Mouse (Mus musculus): Measurements from ENCODE around the gene Anxa6. TPM values are rescaled to one million over a fixed set of nuclear protein-coding genes. Genes with fewer than 3 reads are reported as not detected.

The Anxa6 gene
- total and polyA plus RNA-seq, 3 experiments = 115 to 168 (median 162) TPM

GRCm38 (mm10) chr11:54976351-54976750 is 56.9 kb downstream of the Anxa6 start:
- H3K4me3 ChIP-seq (replicated peaks in 1 of 3; ENCODE audit: low read depth in 2 of 3, low read length in 2 of 3, poor library complexity in 1 of 3) = no peak overlapping the region
- TF ChIP-seq GABPA (IDR thresholded peaks at IDR 0.05; ENCODE audit: insufficient replicate concordance, low read depth, low read length) (no peak), E2F4 (IDR thresholded peaks at IDR 0.05; ENCODE audit: insufficient replicate concordance, low read depth, low read length) (no peak), JUN (IDR thresholded peaks at IDR 0.05; ENCODE audit: insufficient read depth, low read depth, low read length) (no peak), EP300 (IDR thresholded peaks at IDR 0.05; ENCODE audit: low read length) (no peak), MAFK (IDR thresholded peaks at IDR 0.05; ENCODE audit: insufficient replicate concordance, low read length) (no peak), MAZ (IDR thresholded peaks at IDR 0.05; ENCODE audit: low read depth, low read length) (no peak), MEF2A (IDR thresholded peaks at IDR 0.05; ENCODE audit: borderline replicate concordance, low read depth, low read length) (no peak), NELFE (IDR thresholded peaks at IDR 0.05; ENCODE audit: low read depth, low read length) (no peak), BHLHE40 (IDR thresholded peaks at IDR 0.05; ENCODE audit: low read depth, low read length) (no peak), USF1 (IDR thresholded peaks at IDR 0.05; ENCODE audit: low read depth, low read length) (no peak), SIN3A (IDR thresholded peaks at IDR 0.05; ENCODE audit: low read length) (no peak), CHD1 (IDR thresholded peaks at IDR 0.05; ENCODE audit: low read depth, low read length) (no peak), KAT2A (IDR thresholded peaks at IDR 0.05; ENCODE audit: insufficient replicate concordance, low read length) (no peak), ETS1 (conservative IDR thresholded peaks at IDR 0.05; ENCODE audit: low read depth, low read length) (no peak)
- no peak overlapping the region for H3K4me2 ChIP-seq (ENCODE audit: insufficient read depth, low read depth, poor library complexity, severe bottlenecking)
- no peak overlapping the region for H3K27ac ChIP-seq (ENCODE audit: insufficient read depth, low read depth)
- H3K27me3 ChIP-seq (replicated peaks) = no peaks in the 10 kb centered on the region
- no peak for DNase-seq (ENCODE audit: extremely low read depth)
- H3K36me3 ChIP-seq (replicated peaks in 1 of 2; ENCODE audit: control insufficient read depth in 1 of 2, insufficient read depth in 1 of 2, low read length in 1 of 2) = peaks cover 26 to 44% of the 10 kb centered on the region in 2 experiments
- H3K4me1 ChIP-seq (ENCODE audit: control insufficient read depth in 1 of 2, insufficient read depth in 2 of 2) = peaks cover 16 to 52% of the 10 kb centered on the region in 2 experiments
- peaks cover 1% of the 10 kb centered on the region for H3K9me3 ChIP-seq (replicated peaks; ENCODE audit: low read length)
- in situ Hi-C loops (cut with MboI; ENCODE audit: low pct_ligation_motif_present, low pct_unique_long_range_greater_than_20kb, low sequenced_read_pairs) = no loop called here
- dilution Hi-C loops (cut with MboI; ENCODE audit: extremely low pct_ligation_motif_present, extremely low pct_unique_long_range_greater_than_20kb, low sequenced_read_pairs) = no loop called here
- no peak overlapping the region for H3K9ac ChIP-seq (ENCODE audit: insufficient read depth, low read depth)
- H3K79me2 ChIP-seq (replicated peaks; ENCODE audit: control insufficient read depth, extremely low read depth, insufficient read depth, poor library complexity, severe bottlenecking) = no peaks in the 10 kb centered on the region

- Histone ChIP-seq H3K36me3 (replicated peaks in 1 of 2; ENCODE audit: control insufficient read depth in 1 of 2, insufficient read depth in 1 of 2, low read length in 1 of 2) (peaks cover 23 to 38% of the 10 kb centered on the region in 2 experiments), H3K27ac (ENCODE audit: insufficient read depth, low read depth) (no peak overlapping the region), H3K79me2 (replicated peaks; ENCODE audit: control insufficient read depth, extremely low read depth, insufficient read depth, poor library complexity, severe bottlenecking) (no peaks in the 10 kb centered on the region), H3K9me3 (replicated peaks; ENCODE audit: low read length) (no peaks in the 10 kb centered on the region), H3K4me2 (ENCODE audit: insufficient read depth, low read depth, poor library complexity, severe bottlenecking) (no peak overlapping the region), H3K9ac (ENCODE audit: insufficient read depth, low read depth) (no peak overlapping the region), H3K4me1 (ENCODE audit: control insufficient read depth in 1 of 2, insufficient read depth in 2 of 2) (peaks cover 16 to 54% of the 10 kb centered on the region in 2 experiments), H3K4me3 (replicated peaks in 1 of 3; ENCODE audit: low read depth in 2 of 3, low read length in 2 of 3, poor library complexity in 1 of 3) (no peak overlapping the region), H3K27me3 (replicated peaks) (no peaks in the 10 kb centered on the region)
- DNase-seq (ENCODE audit: extremely low read depth) = no peak
- in situ Hi-C loops (cut with MboI; ENCODE audit: low pct_ligation_motif_present, low pct_unique_long_range_greater_than_20kb, low sequenced_read_pairs) = no loop called here
- dilution Hi-C loops (cut with MboI; ENCODE audit: extremely low pct_ligation_motif_present, extremely low pct_unique_long_range_greater_than_20kb, low sequenced_read_pairs) = no loop called here
- TF ChIP-seq ZKSCAN1 (IDR thresholded peaks at IDR 0.05; ENCODE audit: borderline replicate concordance, low read depth, low read length) (no peak), SMC3 (IDR thresholded peaks at IDR 0.05; ENCODE audit: low read depth, low read length) (no peak), EP300 (IDR thresholded peaks at IDR 0.05; ENCODE audit: low read length) (peak; percentile 14; the same call in 1 of the 2 replicates), TCF12 (IDR thresholded peaks at IDR 0.05; ENCODE audit: low read depth, low read length) (peak; percentile 49; the same call in 1 of the 2 replicates), ELF1 (IDR thresholded peaks at IDR 0.05; ENCODE audit: low read depth, low read length) (no peak), SIN3A (IDR thresholded peaks at IDR 0.05; ENCODE audit: low read length) (0 out of 2 replicates have a peak, but pooled peaks have one; percentile 15), POLR2AphosphoS2 (IDR thresholded peaks at IDR 0.05; ENCODE audit: low read depth, low read length) (no peak), TBP (conservative IDR thresholded peaks at IDR 0.05; ENCODE audit: low read depth, low read length) (no peak), JUND (conservative IDR thresholded peaks at IDR 0.05; ENCODE audit: low read depth, low read length) (no peak), MAZ (IDR thresholded peaks at IDR 0.05; ENCODE audit: low read depth, low read length) (no peak), MAX (IDR thresholded peaks at IDR 0.05; ENCODE audit: low read length) (no peak), ETS1 (conservative IDR thresholded peaks at IDR 0.05; ENCODE audit: low read depth, low read length) (0 out of 2 replicates have a peak, but pooled peaks have one; percentile 14), E2F4 (IDR thresholded peaks at IDR 0.05; ENCODE audit: insufficient replicate concordance, low read depth, low read length) (no peak), NELFE (IDR thresholded peaks at IDR 0.05; ENCODE audit: low read depth, low read length) (no peak), CHD2 (IDR thresholded peaks at IDR 0.05; ENCODE audit: low read length) (no peak), RAD21 (IDR thresholded peaks at IDR 0.05; ENCODE audit: low read depth, low read length) (no peak), ZNF384 (IDR thresholded peaks at IDR 0.05; ENCODE audit: low read depth, low read length) (no peak), MYC (IDR thresholded peaks at IDR 0.05; ENCODE audit: low read depth, low read length) (no peak), ZC3H11A (IDR thresholded peaks at IDR 0.05; ENCODE audit: low read depth, low read length) (no peak), JUN (IDR thresholded peaks at IDR 0.05; ENCODE audit: insufficient read depth, low read depth, low read length) (no peak), MAFK (IDR thresholded peaks at IDR 0.05; ENCODE audit: insufficient replicate concordance, low read length) (no peak), CHD1 (IDR thresholded peaks at IDR 0.05; ENCODE audit: low read depth, low read length) (no peak), USF1 (IDR thresholded peaks at IDR 0.05; ENCODE audit: low read depth, low read length) (no peak), RCOR1 (conservative IDR thresholded peaks at IDR 0.05; ENCODE audit: low read depth, low read length) (no peak), MEF2A (IDR thresholded peaks at IDR 0.05; ENCODE audit: borderline replicate concordance, low read depth, low read length) (no peak)
These were observed 57.5 kb downstream of the Anxa6 start for GRCm38 (mm10) chr11:54975756-54976155.

Data from CH12.LX (cell line).